Mouse (Mus musculus): ENCODE data around the gene Limch1. TPM values are rescaled to one million over a fixed set of nuclear protein-coding genes. Genes with fewer than 3 reads are reported as not detected.

Limch1 gene
- total and polyA plus RNA-seq, 2 experiments: 0.13 to 0.55 TPM

DNA sequence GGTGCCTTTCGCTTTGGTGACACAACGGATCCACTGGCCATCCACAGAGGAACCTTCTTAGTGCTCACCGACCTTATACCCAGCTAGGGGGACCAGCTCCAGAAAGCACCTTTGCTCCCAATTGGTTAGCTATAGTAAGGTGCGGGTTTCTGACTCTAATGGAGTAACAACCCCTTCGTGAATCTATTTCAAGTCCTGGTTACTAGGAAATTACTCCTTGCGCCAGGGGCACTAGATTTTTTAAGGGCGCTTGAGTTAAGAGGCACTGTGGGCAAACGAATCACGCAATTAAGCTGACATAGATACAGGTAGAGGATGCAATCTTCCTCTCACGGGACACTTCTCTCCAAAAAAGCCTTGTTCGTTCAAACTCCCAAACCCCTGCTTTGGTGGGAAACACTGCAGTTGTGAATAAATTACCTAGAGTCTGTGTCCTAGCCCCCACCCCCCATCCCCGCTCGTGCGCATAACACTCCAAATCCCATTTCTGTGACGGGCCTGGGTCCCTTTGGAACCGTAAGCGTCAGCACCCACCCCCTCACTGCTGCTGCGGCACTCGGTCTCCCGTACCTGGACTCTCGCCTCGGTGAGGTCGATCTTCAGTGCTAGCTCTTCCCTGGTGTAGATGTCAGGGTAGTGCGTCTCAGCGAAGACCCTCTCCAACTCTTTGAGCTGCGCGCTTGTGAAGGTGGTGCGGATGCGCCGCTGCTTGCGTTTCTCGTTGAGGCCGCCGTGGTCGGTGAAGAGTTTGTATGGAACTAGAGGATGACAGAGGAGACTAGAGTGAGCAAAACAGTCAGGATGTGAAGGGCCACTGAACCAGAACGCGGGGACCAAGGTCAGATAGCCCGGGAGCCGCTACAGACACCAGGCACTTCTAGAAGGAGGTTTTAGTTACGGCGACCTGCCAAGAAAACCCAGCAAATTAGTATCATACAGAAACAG lies 351.8 kb downstream of the Limch1 start:
- Histone ChIP-seq H3K4me1 (ENCODE audit: control insufficient read depth, insufficient read depth, low read length) (peaks cover 3% of the 10 kb centered on the region; the same call in 1 of the 2 replicates), H3K9ac (ENCODE audit: low read depth, low read length) (no peak overlapping the region), H3K36me3 (ENCODE audit: control insufficient read depth, insufficient read depth, low read length) (no peaks in the 10 kb centered on the region), H3K4me3 (ENCODE audit: insufficient read depth, low read depth, low read length) (no peak overlapping the region), H3K27me3 (ENCODE audit: control insufficient read depth, insufficient read depth, low read length) (peaks cover 25% of the 10 kb centered on the region), H3K79me2 (ENCODE audit: control insufficient read depth, insufficient read depth, low read length) (no peaks in the 10 kb centered on the region), H3K27ac (replicated peaks; ENCODE audit: insufficient read depth, low read depth, low read length) (no peak overlapping the region)
- DNase-seq (ENCODE audit: extremely low read depth, low read depth, low spot score): no peak
- no peak for TF ChIP-seq CTCF (IDR thresholded peaks at IDR 0.05; ENCODE audit: low read depth, low read length)
- TF ChIP-seq POLR2A (IDR thresholded peaks at IDR 0.05; ENCODE audit: extremely low read depth, insufficient read depth, low read length): no peak
- WGBS: 4% methylated on average over 41 of the region's 41 CpGs

DNA sequence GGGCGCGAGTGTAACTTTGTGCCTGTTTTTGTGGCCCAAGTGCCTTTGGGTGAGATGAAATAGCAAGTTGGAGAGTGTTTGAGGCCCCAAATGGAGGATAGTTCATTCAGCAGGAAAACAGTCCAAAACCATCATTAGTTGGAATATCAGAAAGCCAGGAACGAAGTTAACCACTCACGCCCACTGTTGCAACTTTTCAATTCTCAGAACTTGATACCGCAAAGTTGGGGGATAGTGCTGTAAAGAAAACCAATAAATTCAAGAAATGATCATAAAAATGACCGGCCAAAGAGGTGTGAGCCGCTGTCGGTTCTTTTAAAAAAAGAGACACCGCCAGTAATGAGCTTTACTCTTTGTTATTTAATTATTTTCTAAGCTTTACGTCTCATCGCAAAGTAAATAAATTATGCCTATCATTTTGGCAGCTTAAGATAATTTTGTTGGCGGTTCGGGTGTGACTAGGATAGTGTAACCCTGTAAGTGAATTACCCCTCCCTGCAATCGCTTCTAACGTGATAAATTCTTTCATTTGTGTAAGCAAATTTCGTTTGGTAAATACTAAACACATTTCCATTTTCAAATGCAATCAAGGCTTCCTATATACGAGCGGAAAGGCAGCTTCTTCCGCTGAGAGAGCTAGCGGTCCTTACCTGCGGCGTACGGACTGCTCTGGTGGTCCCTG lies 352.6 kb downstream of the Limch1 start:
- H3K36me3 ChIP-seq (ENCODE audit: control insufficient read depth, insufficient read depth, low read length): no peaks in the 10 kb centered on the region
- no peaks in the 10 kb centered on the region for H3K79me2 ChIP-seq (ENCODE audit: control insufficient read depth, insufficient read depth, low read length)
- H3K27ac ChIP-seq (replicated peaks; ENCODE audit: insufficient read depth, low read depth, low read length): no peak overlapping the region
- WGBS: 5% methylated on average over 23 of the region's 23 CpGs
- peaks cover 3% of the 10 kb centered on the region; the same call in 1 of the 2 replicates for H3K4me1 ChIP-seq (ENCODE audit: control insufficient read depth, insufficient read depth, low read length)
- peaks cover 25% of the 10 kb centered on the region for H3K27me3 ChIP-seq (ENCODE audit: control insufficient read depth, insufficient read depth, low read length)
- no peak overlapping the region for H3K9ac ChIP-seq (ENCODE audit: low read depth, low read length)
- no peak for DNase-seq (ENCODE audit: extremely low read depth, low read depth, low spot score)
- TF ChIP-seq POLR2A (IDR thresholded peaks at IDR 0.05; ENCODE audit: extremely low read depth, insufficient read depth, low read length) (no peak), CTCF (IDR thresholded peaks at IDR 0.05; ENCODE audit: low read depth, low read length) (no peak)
- no peak overlapping the region for H3K4me3 ChIP-seq (ENCODE audit: insufficient read depth, low read depth, low read length)

DNA sequence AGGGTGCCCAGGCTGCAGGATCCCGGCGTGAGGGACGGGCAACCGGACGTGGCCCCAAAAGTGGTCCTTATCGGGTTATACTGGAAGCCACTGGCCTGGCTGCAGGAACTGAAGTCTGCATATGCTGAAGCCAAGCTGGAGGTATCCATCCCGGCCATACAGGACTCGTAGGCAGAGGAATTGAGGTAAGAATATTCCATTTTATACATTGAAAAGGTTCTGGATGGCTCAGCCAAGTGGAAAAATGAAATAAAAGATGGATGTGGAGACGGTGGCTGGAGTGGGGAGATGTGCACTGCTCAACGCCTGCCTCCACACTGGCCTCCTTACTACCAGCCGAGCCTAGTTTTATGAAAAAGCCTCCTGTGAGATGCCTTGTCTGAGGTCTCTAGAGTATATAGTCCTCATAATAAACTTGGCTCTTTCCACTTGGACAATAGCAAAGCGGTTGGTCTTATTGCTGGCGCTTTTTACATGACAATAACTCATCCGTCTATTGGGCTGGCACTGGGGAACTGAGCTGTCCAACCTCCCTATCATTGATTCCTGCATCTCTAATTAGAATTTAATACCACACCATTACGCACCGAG lies 353.2 kb downstream of the Limch1 start, which contains the start of gene Phox2b:
Phox2b (minus strand) TSS at position 569 of the 591 bp plus-strand sequence.
- H3K79me2 ChIP-seq (ENCODE audit: control insufficient read depth, insufficient read depth, low read length): no peaks in the 10 kb centered on the region
- DNase-seq (ENCODE audit: extremely low read depth, low read depth, low spot score): no peak
- no peak within 1 kb of the TSS for H3K4me3 ChIP-seq (ENCODE audit: insufficient read depth, low read depth, low read length)
- 6% methylated on average over 16 of the region's 16 CpGs for WGBS
- H3K4me1 ChIP-seq (ENCODE audit: control insufficient read depth, insufficient read depth, low read length): peaks cover 3% of the 10 kb centered on the region; the same call in 1 of the 2 replicates
- no peaks in the 10 kb centered on the region for H3K36me3 ChIP-seq (ENCODE audit: control insufficient read depth, insufficient read depth, low read length)
- TF ChIP-seq CTCF (IDR thresholded peaks at IDR 0.05; ENCODE audit: low read depth, low read length) (no peak), POLR2A (IDR thresholded peaks at IDR 0.05; ENCODE audit: extremely low read depth, insufficient read depth, low read length) (no peak)
- peaks cover 25% of the 10 kb centered on the region for H3K27me3 ChIP-seq (ENCODE audit: control insufficient read depth, insufficient read depth, low read length)
- H3K27ac ChIP-seq (replicated peaks; ENCODE audit: insufficient read depth, low read depth, low read length): no peak within 1 kb of the TSS
- no peak within 1 kb of the TSS for H3K9ac ChIP-seq (ENCODE audit: low read depth, low read length)

DNA sequence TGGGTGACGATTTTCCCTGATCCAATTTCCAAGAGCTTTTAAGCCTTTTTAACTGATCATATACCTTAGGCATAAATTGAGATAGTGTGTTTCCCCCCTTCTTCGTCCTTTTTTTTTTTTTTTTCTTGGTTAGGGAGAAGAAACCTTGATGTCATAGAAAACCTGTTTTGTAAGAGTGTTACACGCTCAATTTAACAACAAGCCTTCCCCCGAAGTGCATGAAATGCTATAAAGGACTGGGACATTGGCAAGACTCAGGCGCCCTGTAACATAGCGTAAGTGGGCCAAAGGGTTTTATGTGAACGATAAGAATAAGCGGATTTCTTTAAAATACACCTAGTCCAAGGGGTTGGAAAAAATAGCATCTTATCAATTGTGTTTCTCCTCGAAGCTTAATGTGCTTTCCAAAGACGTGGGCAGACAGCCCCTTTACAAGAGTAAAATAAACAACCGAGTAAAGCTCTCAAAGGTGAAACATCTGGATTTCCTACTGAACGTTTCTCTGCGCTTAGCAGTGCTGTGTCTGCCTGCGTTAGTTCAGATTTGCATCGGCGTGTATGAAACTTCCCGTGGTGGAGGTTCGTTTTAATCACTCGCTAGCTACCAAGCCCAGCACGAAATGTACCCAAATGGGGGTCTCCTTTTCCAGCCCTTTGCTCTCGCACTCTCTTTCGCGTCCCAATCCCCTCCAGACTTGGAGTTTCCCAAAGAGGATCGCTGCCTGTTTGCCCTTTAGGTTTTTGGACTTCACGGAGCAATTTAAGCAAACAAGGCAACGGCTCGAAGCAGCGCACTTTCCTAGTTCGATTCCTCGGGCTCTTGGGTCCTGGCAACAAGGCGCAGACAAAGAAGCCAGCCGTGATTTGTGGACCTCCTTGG lies 354.0 kb downstream of the Limch1 start:
- Histone ChIP-seq H3K27me3 (ENCODE audit: control insufficient read depth, insufficient read depth, low read length) (peaks cover 25% of the 10 kb centered on the region), H3K79me2 (ENCODE audit: control insufficient read depth, insufficient read depth, low read length) (no peaks in the 10 kb centered on the region), H3K36me3 (ENCODE audit: control insufficient read depth, insufficient read depth, low read length) (no peaks in the 10 kb centered on the region), H3K27ac (replicated peaks; ENCODE audit: insufficient read depth, low read depth, low read length) (no peak overlapping the region), H3K4me3 (ENCODE audit: insufficient read depth, low read depth, low read length) (no peak overlapping the region), H3K9ac (ENCODE audit: low read depth, low read length) (no peak overlapping the region), H3K4me1 (ENCODE audit: control insufficient read depth, insufficient read depth, low read length) (peaks cover 3% of the 10 kb centered on the region; the same call in 1 of the 2 replicates)
- 5% methylated on average over 32 of the region's 32 CpGs for WGBS
- TF ChIP-seq CTCF (IDR thresholded peaks at IDR 0.05; ENCODE audit: low read depth, low read length): no peak
- TF ChIP-seq POLR2A (IDR thresholded peaks at IDR 0.05; ENCODE audit: extremely low read depth, insufficient read depth, low read length): no peak
- DNase-seq (ENCODE audit: extremely low read depth, low read depth, low spot score): no peak
